13 mouse cellular contexts compared by ENCODE assay signal in genomic region chr8:7718898-7719696, GRCm38 (mm10).
DNase-seq lines count a peak whose midpoint lies in the region; ATAC-seq lines count a peak whose summit lies in the region.
"Had no signal": no experiment of that assay in that cellular context is flagged by ENCODE, and none has a peak within 500 bp of the region (broad histone marks: within the 10 kb centered on the region; RNA-seq: fewer than 3 reads in every experiment).

No protein-coding gene starts in this region.

- H3K4me2 ChIP-seq in forebrain, embryonic 14.5 days (ENCODE audit: low read length) = no peak overlapping the region
- H3K4me2 ChIP-seq in forebrain, embryonic 12.5 days = no peak overlapping the region
- no peak overlapping the region for H3K4me2 ChIP-seq in liver, embryonic 12.5 days
- H3K4me2 ChIP-seq: lung, embryonic 15.5 days; midbrain, embryonic 12.5 days; neural tube, embryonic 12.5 days had no signal

- H3K27me3 ChIP-seq in forebrain, embryonic 14.5 days (replicated peaks; ENCODE audit: control insufficient read depth, insufficient read depth, low read length) = no peaks in the 10 kb centered on the region
- H3K27me3 ChIP-seq in forebrain, embryonic 12.5 days = no peaks in the 10 kb centered on the region
- H3K27me3 ChIP-seq in liver, embryonic 12.5 days (replicated peaks) = no peaks in the 10 kb centered on the region
- H3K27me3 ChIP-seq: lung, embryonic 15.5 days; midbrain, embryonic 12.5 days; neural tube, embryonic 12.5 days had no signal

- ATAC-seq in forebrain, embryonic 14.5 days = peak; percentile 74; the same call in 1 of the 2 replicates
- no peak for ATAC-seq in forebrain, embryonic 12.5 days (ENCODE audit: low FRiP score)
- ATAC-seq in frontal cortex, adult (ENCODE audit: low TSS enrichment) = peak; percentile 93
- no peak for ATAC-seq in liver, embryonic 12.5 days

- H3K36me3 ChIP-seq in forebrain, embryonic 14.5 days (ENCODE audit: control insufficient read depth, insufficient read depth, low read length) = no peaks in the 10 kb centered on the region
- H3K36me3 ChIP-seq in forebrain, embryonic 12.5 days (replicated peaks) = no peaks in the 10 kb centered on the region
- H3K36me3 ChIP-seq in liver, embryonic 12.5 days = no peaks in the 10 kb centered on the region
- H3K36me3 ChIP-seq: lung, embryonic 15.5 days; midbrain, embryonic 12.5 days; neural tube, embryonic 12.5 days had no signal

- DNase-seq in forebrain, embryonic 14.5 days (ENCODE audit: low spot score) = peak; percentile 82
- peak; percentile 37 for DNase-seq in left cerebral cortex, adult 11 months (ENCODE audit: low spot score)
- DNase-seq in right cerebral cortex, postnatal 14 days = peak; percentile 16
- DNase-seq in urinary bladder, adult 18-20 months (ENCODE audit: low spot score in 2 of 2) = no peak
- no peak for DNase-seq in ovary, postnatal 14 days (ENCODE audit: low spot score)
- DNase-seq: heart, postnatal 10 days; kidney, postnatal 4 days had no signal

- H3K9me3 ChIP-seq in forebrain, embryonic 14.5 days (replicated peaks; ENCODE audit: control insufficient read depth, low read length) = no peaks in the 10 kb centered on the region
- H3K9me3 ChIP-seq in forebrain, embryonic 12.5 days = no peaks in the 10 kb centered on the region
- H3K9me3 ChIP-seq in liver, embryonic 12.5 days (replicated peaks) = no peaks in the 10 kb centered on the region
- H3K9me3 ChIP-seq: lung, embryonic 15.5 days; midbrain, embryonic 12.5 days; neural tube, embryonic 12.5 days had no signal

- no peaks in the 10 kb centered on the region for H3K4me1 ChIP-seq in forebrain, embryonic 14.5 days (ENCODE audit: control insufficient read depth, insufficient read depth, low read length)
- H3K4me1 ChIP-seq in forebrain, embryonic 12.5 days = no peaks in the 10 kb centered on the region
- no peaks in the 10 kb centered on the region for H3K4me1 ChIP-seq in liver, embryonic 12.5 days
- H3K4me1 ChIP-seq: lung, embryonic 15.5 days; midbrain, embryonic 12.5 days; neural tube, embryonic 12.5 days had no signal

- 53% methylated on average over 5 of the region's 5 CpGs for WGBS in forebrain, embryonic 14.5 days
- WGBS in forebrain, embryonic 12.5 days = 85% methylated on average over 5 of the region's 5 CpGs
- WGBS in liver, embryonic 12.5 days (ENCODE audit: insufficient replicate concordance) = 57% methylated on average over 5 of the region's 5 CpGs

- H3K4me3 ChIP-seq in forebrain, embryonic 14.5 days (ENCODE audit: low read depth, low read length) = no peak overlapping the region
- H3K4me3 ChIP-seq in forebrain, embryonic 12.5 days (replicated peaks) = no peak overlapping the region
- no peak overlapping the region for H3K4me3 ChIP-seq in liver, embryonic 12.5 days
- H3K4me3 ChIP-seq: lung, embryonic 15.5 days; midbrain, embryonic 12.5 days; neural tube, embryonic 12.5 days had no signal

- no peak overlapping the region for H3K9ac ChIP-seq in forebrain, embryonic 14.5 days (ENCODE audit: low read length)
- no peak overlapping the region for H3K9ac ChIP-seq in forebrain, embryonic 12.5 days
- H3K9ac ChIP-seq in liver, embryonic 12.5 days = no peak overlapping the region
- H3K9ac ChIP-seq: lung, embryonic 15.5 days; midbrain, embryonic 12.5 days; neural tube, embryonic 12.5 days had no signal

- H3K27ac ChIP-seq in forebrain, embryonic 14.5 days (ENCODE audit: low read depth, low read length) = no peak overlapping the region; the same call in 1 of the 2 replicates
- H3K27ac ChIP-seq in forebrain, embryonic 12.5 days = no peak overlapping the region
- H3K27ac ChIP-seq in liver, embryonic 12.5 days = no peak overlapping the region
- H3K27ac ChIP-seq: lung, embryonic 15.5 days; midbrain, embryonic 12.5 days; neural tube, embryonic 12.5 days had no signal

Comparison
In these comparisons a context has a peak if more than half of its experiments do, and no peak if none do; other contexts are left out.
1. ATAC-seq: peak in forebrain, embryonic 14.5 days (single experiment) and frontal cortex, adult (single experiment); none in forebrain, embryonic 12.5 days (single experiment) and liver, embryonic 12.5 days (single experiment).
2. DNase-seq: peak in forebrain, embryonic 14.5 days (single experiment), left cerebral cortex, adult 11 months (single experiment) and right cerebral cortex, postnatal 14 days (single experiment); none in urinary bladder, adult 18-20 months (0 of 2) and ovary, postnatal 14 days (single experiment).